Mouse (Mus musculus) retina, postnatal 7 days (tissue): ENCODE results near the gene Slfn3.
"Not testable (repeated sequence)": the region's sequence is repeated elsewhere in the genome, so short reads cannot be mapped to it uniquely, and the experiment has no call there.

ENCODE experiments used
- DNase-seq: peaks from one replicate; pipeline ENCODE4 v3.0.0-alpha.2; 2012; ENCODE audit warnings: low read depth, low spot score

Gene Slfn3

DNA sequence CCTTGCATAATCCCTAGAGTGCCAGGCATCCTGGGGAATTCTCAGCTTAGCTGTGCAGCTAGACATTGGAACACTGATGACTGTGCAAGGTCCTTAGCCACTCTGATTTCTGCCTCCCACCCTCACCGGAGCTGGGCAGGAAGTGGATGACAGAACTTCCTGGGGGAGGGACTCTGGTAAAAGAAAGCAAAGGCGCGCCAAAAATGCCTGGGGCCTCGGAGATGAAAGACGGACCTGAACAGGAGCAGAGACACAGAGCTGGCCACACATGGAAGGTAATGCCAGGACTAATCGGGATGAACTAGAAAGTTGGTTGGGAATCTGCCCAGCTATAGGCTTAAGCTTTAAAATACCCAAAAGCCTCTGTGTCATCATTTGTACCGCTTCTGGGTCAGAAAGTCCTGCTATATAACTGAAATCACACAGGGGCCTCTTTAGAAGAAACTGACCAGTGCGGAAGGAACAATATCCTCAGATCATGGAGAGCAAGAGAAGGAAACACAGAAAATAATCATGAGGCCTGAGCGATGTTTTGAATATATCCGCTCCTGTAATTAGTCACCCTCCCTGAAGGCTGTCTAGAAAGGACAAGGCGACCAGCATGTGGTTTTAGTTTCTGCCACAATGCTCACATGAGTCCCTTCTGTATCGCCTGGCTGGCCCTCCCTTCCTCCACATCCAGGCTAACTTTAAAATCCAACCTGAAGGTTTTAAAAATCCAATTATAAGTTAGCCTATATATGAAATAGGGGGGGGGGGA lies at the start of gene Slfn3:
Slfn3 (plus strand) TSS at position 197 of the 760 bp plus-strand sequence.
- no peak for DNase-seq

DNA sequence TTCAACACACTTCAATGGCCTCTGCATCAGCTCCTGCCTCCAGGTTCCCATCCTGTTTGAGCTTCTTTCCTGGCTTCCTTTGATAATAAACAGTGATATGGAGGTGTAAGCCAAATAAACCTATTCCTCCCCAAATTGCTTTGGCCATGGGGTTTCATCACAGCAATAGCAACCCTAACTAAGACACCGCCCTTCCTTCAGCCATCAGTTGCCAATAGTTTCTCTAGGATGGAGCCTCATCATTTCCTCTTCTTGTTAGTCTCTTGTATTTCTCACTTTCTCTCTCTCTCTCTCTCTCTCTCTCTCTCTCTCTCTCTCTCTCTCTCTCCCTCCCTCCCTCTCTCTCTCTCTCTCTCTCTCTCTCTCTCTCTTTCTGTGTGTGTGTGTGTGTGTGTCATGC lies 42.2 kb upstream of the Slfn3 start:
- not testable (repeated sequence) for DNase-seq

DNA sequence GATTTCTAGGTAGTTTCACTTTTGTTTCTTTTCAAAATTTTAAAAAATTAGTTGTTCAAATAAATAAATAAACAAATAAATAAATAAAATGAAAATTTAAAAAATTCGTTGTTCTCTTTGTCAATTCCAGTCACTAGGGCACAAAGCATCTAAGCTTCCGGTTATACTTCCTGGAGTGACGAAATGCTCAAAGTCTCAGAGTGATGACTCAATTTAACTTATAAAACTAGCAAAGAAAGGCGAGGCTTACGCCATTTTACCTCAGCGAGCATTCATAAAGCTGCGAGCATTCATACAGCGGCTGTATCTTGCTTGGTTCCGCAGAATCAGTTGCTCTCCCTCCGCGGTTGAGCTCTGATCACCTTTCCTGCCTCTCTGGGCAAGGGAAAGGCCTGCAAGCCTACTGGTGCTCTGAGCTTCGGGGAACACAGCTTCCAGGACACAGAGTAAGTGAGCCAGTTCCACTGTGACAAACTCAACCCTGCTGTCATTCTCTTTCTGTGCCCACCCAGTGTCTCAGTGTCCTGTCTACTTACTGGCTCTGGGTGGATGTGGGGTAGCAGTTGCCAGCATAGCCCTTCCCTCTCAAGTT lies 16.1 kb upstream of the Slfn3 start, which contains the start of gene Slfn4:
Slfn4 (plus strand) TSS at position 239 of the 592 bp plus-strand sequence.
- DNase-seq: no peak

DNA sequence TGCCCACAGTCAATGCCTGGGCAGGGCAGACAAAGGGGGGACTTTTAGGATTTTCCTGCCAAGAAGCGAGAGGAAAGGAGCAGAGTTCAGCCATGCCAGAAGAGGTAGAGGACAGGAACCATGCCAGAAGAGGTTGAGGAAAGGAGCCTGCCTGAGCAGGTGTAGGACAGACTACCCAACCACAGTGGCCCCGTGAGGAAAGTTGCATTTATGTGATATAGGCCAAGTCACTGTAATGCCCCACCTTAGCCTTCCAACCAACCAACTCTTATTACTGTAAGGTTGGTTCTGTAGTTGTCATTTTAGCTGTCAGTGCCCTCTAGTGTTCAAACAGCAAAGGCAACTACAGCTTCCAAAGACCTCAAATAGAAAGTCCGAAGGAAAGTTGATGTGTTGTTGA lies 871 bp downstream of the Slfn3 start:
- DNase-seq: peak; percentile 16

DNA sequence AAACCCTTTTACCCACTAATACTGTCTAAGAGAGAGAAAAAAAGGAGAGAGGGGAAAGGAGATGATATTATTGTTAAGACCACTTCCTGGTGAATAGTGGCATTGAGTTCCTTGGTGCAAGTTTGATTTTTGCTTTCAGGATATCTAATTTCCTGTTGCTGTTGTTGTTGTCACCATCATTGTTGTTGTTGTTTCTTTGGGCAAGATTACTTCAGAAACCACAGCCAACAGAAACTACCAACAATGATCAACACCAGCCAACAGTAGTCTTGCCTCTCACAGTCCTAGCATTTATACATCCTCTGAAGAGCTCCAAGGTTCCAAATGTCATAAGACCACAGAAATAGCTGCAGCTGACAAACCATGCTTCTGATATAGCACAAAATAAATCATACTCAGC lies 13.9 kb downstream of the Slfn3 start:
- DNase-seq: no peak

DNA sequence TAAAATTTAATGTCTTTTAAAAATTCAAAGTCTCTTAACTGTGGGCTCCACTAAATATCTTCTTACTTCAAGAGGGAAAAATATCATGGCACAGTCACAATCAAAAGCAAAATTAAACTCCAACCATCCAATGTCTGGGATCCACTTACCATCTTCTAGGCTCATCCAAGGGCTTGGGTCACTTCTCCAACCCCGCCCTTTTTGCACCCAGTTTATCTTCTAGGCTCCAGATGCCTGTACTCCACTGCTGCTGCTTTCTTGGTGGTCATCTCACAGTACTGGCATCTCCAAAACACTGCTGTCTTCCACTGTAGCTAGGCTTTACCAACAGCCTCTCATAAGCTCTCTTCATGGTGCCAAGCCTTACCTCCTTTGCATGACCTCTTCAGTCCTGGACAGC lies 25.0 kb downstream of the Slfn3 start:
- DNase-seq: no peak

DNA sequence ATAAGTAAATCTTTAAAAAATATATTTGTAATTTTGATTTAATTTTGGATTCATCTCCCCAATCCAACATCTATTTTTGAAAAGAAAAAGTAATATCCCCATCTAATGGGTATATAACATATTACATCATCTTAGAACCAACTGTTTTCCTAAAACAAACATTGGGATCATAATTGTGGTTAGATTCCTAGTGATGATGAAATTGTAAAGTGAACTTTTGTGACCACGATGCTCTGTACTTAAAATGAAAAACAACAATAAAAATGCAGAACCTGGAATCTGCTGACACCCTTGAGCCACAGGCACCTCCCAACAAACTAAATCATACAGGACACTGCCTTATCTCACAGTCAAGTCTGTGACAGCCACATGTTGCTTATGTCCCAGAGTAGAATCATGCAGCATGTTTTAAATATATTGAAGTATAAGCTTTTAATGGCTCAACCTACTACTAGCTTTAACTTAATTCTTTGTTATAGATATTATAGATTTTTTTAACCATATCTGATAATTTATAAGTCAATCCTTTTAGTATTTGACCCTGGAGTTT lies 30.3 kb downstream of the Slfn3 start:
- no peak for DNase-seq

DNA sequence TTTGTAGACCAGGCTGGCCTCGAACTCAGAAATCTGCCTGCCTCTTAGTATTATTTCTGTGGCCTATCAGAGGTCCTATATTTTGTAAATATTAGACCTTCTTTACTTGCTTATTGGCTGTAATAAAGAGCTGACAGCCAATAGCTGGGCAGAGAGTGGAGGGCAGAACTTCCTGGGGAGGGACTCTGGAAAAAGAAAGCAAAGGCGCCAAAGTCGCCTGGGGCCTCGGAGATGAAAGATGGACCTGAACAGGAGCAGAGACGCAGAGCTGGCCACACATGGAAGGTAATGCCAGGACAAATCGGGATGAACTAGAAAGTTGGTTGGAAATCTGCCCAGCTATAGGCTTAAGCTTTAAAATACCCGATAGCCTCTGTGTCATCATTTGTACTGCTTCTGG lies 32.2 kb downstream of the Slfn3 start:
- no peak for DNase-seq

DNA sequence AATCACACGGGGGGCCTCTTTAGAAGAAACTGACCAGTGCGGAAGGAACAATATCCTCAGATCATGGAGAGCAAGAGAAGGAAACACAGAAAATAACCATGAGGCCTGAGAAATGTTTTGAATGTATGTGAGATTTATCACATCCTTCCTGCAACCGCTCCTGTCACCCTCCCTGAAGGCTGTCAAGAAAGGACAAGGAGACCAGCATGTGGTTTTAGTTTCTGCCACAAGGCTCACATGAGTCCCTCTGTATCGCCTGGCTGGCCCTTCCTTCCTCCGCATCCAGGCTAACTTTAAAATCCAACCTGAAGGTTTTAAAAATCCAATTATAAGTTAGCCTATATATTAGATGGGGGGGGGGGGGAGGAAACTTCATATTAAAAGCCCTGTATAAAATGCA lies 32.7 kb downstream of the Slfn3 start:
- not testable (repeated sequence) for DNase-seq

DNA sequence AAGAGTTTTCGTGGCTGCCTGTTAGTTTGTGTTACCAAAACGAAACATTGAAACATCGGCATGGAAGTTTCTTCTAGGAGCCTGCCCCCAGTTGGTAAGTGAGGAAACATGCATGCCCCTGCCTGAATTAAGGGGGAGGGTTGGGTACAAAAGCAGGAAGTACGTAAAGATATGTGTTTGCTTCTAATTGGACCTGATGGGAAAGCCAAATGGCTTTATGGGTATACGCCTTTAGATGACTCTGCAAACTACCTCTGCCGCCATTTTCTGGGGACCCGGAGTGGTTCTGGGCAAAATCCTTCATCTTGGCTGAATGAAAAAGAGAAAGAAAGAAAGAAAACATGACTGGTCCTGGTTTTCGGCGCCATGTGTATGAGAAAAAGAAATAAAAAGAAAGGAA lies 33.1 kb downstream of the Slfn3 start:
- DNase-seq: no peak

DNA sequence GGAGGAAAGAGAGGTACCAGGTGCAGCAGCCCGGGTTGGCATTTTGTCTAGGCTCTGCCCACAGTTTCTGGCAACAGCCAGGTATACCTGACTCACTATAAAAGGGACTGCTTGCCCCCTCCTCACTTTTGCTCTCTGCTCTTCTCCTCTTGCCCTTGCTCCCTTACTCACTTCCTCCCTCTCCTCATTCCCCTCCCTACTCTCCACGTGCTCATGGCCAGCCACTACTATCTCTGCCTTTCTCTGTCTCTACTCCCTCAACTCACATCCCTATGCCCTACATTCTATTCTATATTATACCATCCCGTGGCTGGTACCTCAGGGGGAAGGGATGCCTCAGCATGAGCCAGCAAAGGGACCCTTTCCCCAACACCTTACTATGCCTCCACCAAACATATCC lies 33.6 kb downstream of the Slfn3 start:
- no peak for DNase-seq

DNA sequence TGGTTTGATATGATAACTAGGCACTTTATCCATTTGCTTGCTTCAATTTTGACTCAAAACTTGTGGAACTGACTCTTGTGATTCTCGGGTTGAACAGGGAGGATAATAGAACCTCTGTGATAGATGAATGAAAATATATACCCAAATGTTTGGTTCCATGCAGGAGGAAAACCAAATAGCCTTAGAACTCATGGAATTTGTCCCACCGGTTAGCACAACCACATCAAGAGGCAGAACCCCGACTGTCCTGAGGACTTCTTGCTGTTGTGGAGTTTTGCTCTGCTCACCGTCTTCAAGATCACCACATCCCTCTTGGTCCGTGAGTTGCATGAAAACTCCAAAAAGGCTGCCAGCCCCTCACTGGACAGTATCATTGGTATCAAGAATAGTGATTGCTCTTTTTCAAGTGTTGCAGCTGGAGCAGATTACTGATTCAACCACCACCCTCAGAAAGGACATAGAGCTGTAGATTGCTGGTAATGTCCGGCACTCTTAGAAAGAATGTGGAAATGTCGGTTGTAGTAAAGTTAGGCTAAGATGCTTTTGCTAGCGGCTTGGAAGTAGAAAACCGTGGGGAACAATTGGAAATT lies 34.3 kb downstream of the Slfn3 start:
- DNase-seq: no peak

DNA sequence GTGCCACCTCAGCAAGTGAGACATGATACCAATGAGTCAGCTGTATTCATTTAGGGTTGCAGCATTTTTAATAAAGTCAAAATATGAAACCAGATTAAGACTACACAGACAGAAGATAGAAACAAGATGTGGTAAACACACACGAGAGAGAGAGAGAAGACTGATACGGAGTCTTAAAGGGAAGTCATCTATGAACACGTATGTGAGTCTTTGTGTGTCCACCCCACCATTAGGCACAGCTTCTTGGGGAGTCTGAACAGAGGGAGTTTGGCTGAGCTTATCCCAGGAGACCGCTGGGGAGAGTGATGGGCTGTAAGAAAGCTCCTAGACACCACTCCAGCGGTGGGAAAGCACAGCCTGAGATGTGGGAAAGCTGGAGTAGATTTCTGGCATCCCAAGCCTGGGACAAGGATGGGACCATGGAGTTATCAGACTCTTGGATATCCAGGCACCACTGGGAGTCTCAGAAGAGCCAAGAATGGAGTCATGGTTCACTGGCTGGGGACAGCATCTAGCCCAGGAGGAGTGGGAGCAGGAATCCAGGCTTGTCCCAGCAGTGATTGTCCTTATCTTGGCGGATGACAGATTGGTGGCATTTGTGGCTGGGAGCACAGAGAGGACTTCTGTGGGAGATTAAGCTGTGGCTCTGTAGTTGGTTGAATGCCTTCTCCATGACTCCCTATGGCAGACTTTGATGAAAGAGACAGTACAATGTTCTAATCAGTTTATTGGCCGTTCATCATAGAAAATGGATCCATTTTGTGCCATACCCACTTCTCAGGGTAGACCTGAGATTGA lies 37.0 kb downstream of the Slfn3 start:
- no peak for DNase-seq

DNA sequence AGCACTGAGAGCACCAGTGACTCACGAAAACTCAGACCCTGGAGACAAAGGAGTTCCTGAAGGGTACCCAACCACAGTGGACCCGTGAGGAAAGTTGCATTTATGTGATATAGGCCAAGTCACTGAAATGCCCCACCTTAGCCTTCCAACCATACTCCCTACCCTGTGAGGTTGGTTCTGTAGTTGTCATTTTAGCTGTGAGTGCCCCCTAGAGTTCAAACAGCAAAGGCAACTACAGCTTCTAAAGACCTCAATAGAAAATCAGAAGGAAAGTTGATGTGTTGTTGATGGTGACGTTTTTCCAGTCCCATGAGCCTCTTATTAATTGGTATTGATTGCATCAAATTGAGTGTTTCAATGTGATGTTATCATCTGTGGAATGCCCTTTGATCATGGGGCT lies 39.8 kb downstream of the Slfn3 start:
- no peak for DNase-seq

DNA sequence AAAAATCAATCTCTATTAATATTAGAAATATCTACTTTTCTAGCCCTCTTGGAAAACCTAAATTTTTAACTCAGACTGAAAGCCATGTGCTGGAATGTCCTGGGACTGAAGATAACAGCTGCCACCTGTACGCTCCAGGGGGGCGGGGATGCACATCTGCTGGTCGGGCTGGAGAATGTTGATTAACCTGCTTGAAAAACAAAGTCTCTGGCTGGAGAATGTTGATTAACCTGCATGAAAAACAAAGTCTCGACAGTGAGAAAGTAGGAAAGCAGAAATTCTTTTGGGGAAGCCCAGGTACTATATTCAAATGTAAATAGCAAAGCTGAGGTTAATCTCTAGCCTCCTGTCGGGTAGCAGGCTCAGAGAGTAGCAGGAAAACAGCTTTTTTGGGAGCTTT lies 42.5 kb downstream of the Slfn3 start:
- DNase-seq: not testable (repeated sequence)

DNA sequence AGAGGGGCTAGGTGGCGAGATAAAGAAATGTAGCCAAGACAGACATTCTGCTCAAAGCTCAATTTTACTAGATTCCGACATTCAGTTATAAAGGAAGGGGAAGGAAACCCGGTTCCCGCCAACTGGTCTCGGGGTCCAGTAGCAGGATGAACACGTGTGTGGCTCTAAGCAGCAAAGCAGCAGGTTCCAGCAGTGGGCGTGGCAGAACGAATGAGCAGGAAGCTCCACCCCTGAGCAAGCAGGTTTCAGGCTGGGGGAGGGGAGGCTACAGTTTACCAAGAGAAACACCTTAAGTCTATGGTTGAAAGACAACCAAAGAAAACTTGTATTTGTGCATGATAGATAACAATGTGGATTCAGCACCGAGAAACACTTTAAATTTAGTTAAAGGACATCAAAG lies 46.3 kb downstream of the Slfn3 start:
- not testable (repeated sequence) for DNase-seq

DNA sequence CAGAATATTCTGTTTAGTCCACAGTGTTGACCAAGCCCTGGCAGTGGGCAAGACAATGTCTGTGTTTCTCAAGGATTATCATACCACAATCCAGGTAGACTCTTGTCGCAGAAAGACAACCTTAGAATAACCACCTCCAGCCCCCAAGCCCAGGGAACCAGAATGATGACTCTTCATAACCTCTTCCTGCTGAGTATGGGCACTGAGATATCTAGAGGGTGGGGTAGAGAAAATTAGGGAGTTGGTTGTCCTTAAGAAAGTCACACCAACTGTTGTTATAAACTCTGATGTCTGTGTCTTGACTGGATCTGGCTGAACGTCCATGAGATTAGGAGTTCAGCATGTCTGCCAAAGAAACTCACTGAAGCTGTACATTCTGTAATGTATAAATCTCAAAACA lies 47.3 kb downstream of the Slfn3 start:
- DNase-seq: no peak

DNA sequence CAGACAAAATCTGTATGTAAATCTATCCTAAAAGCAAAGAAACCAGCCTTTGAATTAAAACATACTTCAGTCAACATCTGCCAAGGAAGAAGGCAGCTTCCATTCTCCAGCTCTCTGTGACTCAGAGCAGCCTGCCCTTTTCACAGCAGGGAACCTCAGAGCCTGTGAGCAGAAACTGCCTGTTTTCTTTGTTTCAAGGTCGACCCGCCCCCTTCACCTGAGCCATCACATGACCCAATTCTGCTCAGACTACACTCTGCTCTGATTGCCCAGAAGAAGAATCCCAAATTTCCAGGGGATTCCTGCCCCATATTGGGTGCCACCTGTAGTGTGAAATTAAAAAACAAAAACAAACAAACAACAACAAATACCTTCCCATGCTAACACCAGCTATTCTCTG lies 48.7 kb downstream of the Slfn3 start:
- DNase-seq: no peak

DNA sequence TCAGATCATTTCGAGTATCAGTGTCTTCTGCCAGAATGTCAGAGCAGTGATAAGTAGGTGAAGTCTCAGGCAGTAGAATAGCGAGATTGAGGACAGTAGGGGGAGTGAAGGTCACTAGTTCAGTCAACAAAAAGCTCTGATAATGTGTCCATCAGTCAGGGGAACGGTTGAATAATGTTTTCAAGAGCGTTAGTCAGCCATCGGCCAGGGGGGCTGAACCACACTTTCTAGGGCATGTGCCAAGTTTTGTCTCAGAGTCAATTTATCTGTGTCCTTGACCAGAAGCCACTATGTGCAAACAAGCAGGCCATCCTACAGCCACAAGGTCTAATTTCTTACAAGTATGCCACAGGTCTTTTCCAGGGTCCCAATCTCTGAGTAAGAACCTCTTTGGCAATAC lies 66.1 kb downstream of the Slfn3 start:
- not testable (repeated sequence) for DNase-seq

DNA sequence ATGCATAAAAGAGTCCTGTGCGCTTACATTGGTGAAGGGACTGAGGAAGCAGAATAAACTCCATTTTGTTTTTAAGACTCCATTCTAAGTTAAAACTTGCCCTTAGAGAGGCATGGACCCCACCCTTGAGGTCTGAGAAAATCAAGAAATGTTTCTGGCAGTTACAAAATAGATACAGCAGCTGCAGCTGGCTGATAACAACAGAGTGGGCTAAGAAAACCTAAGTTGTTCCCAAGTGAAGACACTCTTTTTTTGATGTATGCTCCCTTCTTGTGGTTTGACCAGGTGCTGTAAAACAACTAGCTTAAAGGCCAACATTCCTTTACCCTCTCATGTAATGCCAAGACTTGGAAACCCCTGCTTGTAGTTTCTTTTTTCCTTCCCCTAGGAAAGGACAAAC lies 71.5 kb downstream of the Slfn3 start:
- no peak for DNase-seq

DNA sequence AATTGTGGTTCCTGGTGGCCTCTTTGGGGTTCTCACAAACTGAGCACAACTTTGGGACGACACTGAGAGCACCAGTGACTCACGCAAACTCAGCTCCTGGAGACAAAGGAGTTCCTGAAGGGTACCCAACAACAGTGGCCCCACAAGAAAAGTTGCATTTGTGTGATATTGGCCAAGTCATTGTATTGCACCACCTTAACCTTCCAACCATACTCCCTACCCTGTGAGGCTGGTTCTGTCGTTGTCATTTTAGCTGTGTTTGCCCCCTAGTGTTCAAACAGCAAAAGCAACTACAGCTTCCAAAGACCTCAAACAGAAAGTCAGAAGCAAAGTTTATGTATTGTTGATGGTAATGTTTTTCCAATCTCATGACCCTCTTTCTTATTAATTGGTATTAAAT lies 72.0 kb downstream of the Slfn3 start:
- no peak for DNase-seq
